Mouse (Mus musculus): ENCODE results near the gene Tspan6. TPM values are rescaled to one million over a fixed set of nuclear protein-coding genes. Genes with fewer than 3 reads are reported as not detected.

Gene Tspan6
- total and polyA plus RNA-seq, 2 experiments from 2014 or later, result 40.1 to 70.0 TPM

GRCm38 (mm10) chrX:133926760-133927159, 28.5 kb upstream of the Tspan6 start:
- no peak overlapping the region for H3K4me2 ChIP-seq (ENCODE audit: low read depth, low read length)
- no peak overlapping the region for H3K4me3 ChIP-seq (ENCODE audit: low read depth, low read length)
- ATAC-seq (ENCODE audit: insufficient read depth, low read depth) (no peak), DNase-seq (ENCODE audit: low spot score) (no peak)
- WGBS, result 63% methylated on average over 5 of the region's 5 CpGs
- TF ChIP-seq CTCF (IDR thresholded peaks at IDR 0.05; ENCODE audit: low read depth), result no peak
- TF ChIP-seq EP300 (IDR thresholded peaks at IDR 0.05; ENCODE audit: low read depth), result no peak
- no peak overlapping the region for H3K27ac ChIP-seq (ENCODE audit: low read depth)
- H3K36me3 ChIP-seq (replicated peaks; ENCODE audit: control insufficient read depth, insufficient read depth, low read length), result no peaks in the 10 kb centered on the region
- H3K4me1 ChIP-seq (ENCODE audit: control insufficient read depth, insufficient read depth), result no peaks in the 10 kb centered on the region
- no peaks in the 10 kb centered on the region for H3K9me3 ChIP-seq (replicated peaks; ENCODE audit: control insufficient read depth, low read length)
- H3K27me3 ChIP-seq (ENCODE audit: control insufficient read depth, insufficient read depth, low read length), result no peaks in the 10 kb centered on the region
- no peak overlapping the region for H3K9ac ChIP-seq (replicated peaks; ENCODE audit: low read depth, low read length)

DNA sequence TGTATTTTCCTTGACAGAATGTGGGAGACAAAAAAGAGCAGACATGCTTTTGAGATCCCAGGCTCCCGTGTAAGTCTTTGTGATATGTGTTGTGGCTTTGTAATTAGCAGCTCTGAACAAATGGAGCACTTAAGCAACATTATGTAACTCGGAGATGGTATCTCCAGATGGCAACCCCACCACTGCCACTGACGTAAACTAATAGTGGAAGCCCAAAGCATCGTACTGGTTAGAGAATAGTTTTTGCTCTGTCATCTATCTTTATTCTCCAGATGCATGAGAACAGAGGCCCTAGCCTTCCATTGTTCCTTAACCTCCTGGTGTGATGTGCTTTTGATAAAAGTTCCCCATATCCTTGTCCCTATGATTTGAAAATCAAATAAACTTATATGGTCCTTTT, 23.0 kb upstream of the Tspan6 start:
- H3K9me3 ChIP-seq (replicated peaks; ENCODE audit: control insufficient read depth, low read length), result no peaks in the 10 kb centered on the region
- no peak overlapping the region for H3K4me2 ChIP-seq (ENCODE audit: low read depth, low read length)
- WGBS, result 56% methylated on average over 4 of the region's 4 CpGs
- DNase-seq (ENCODE audit: low spot score), result no peak
- no peaks in the 10 kb centered on the region for H3K4me1 ChIP-seq (ENCODE audit: control insufficient read depth, insufficient read depth)
- no peak overlapping the region for H3K9ac ChIP-seq (replicated peaks; ENCODE audit: low read depth, low read length)
- TF ChIP-seq EP300 (IDR thresholded peaks at IDR 0.05; ENCODE audit: low read depth) (no peak), CTCF (IDR thresholded peaks at IDR 0.05; ENCODE audit: low read depth) (no peak)
- no peaks in the 10 kb centered on the region for H3K27me3 ChIP-seq (ENCODE audit: control insufficient read depth, insufficient read depth, low read length)
- H3K4me3 ChIP-seq (ENCODE audit: low read depth, low read length), result no peak overlapping the region
- H3K36me3 ChIP-seq (replicated peaks; ENCODE audit: control insufficient read depth, insufficient read depth, low read length), result no peaks in the 10 kb centered on the region
- H3K27ac ChIP-seq (ENCODE audit: low read depth), result no peak overlapping the region
- ATAC-seq (ENCODE audit: insufficient read depth, low read depth), result no peak

DNA sequence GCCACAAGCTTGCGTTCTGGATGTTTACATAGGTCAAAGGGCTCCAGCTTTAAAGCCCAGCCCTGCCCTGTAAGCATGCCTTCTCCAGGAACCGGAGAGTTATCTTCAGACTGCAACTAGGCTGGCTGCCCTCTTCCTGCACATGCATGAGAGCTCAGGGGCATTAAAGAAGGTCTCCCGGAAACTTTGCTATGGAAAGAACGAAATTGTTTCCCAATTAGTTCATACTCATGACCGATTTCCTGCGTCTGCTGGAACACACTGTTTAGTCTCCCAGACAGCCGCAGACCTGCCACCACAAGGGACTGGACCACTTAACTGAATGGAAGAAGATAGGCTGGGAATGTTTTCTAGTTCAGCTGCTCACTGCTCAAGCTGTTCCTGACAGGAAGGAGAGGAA, 16.0 kb upstream of the Tspan6 start:
- 20% methylated on average over 7 of the region's 7 CpGs for WGBS
- H3K9me3 ChIP-seq (replicated peaks; ENCODE audit: control insufficient read depth, low read length), result no peaks in the 10 kb centered on the region

DNA sequence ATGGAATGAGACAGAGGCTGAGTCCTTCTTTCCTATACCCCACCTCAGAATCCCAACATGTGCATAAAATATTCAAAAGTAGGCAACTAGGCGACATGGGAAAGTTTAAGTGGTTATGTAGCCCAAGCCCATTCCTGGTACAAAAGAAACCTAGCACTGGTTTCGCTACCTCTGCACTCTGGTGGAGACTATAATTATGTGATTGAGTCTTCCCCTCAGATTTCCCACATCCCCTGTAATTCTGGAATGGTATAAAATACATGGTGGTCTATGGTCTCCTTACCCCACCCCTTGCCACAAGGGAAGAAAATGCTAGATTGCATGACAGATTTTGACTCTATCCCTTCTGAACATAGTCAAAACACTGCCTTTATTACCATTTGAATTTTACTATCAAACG, 14.8 kb upstream of the Tspan6 start:
- no peak for DNase-seq (ENCODE audit: low spot score)
- Histone ChIP-seq H3K4me1 (ENCODE audit: control insufficient read depth, insufficient read depth) (no peaks in the 10 kb centered on the region), H3K4me3 (ENCODE audit: low read depth, low read length) (no peak overlapping the region), H3K36me3 (replicated peaks; ENCODE audit: control insufficient read depth, insufficient read depth, low read length) (no peaks in the 10 kb centered on the region), H3K27me3 (ENCODE audit: control insufficient read depth, insufficient read depth, low read length) (no peaks in the 10 kb centered on the region), H3K9me3 (replicated peaks; ENCODE audit: control insufficient read depth, low read length) (no peaks in the 10 kb centered on the region), H3K27ac (ENCODE audit: low read depth) (no peak overlapping the region), H3K4me2 (ENCODE audit: low read depth, low read length) (no peak overlapping the region), H3K9ac (replicated peaks; ENCODE audit: low read depth, low read length) (no peak overlapping the region)
- ATAC-seq (ENCODE audit: insufficient read depth, low read depth), result no peak
- TF ChIP-seq CTCF (IDR thresholded peaks at IDR 0.05; ENCODE audit: low read depth) (no peak), EP300 (IDR thresholded peaks at IDR 0.05; ENCODE audit: low read depth) (no peak)
- WGBS, result 83% methylated on average over 3 of the region's 3 CpGs

More for the DNA sequence above, 16.0 kb upstream of the Tspan6 start:
- H3K4me2 ChIP-seq (ENCODE audit: low read depth, low read length), result no peak overlapping the region
- no peaks in the 10 kb centered on the region for H3K4me1 ChIP-seq (ENCODE audit: control insufficient read depth, insufficient read depth)
- no peaks in the 10 kb centered on the region for H3K27me3 ChIP-seq (ENCODE audit: control insufficient read depth, insufficient read depth, low read length)
- H3K27ac ChIP-seq (ENCODE audit: low read depth), result peak overlapping the region; percentile 11; the same call in 1 of the 2 replicates
- H3K36me3 ChIP-seq (replicated peaks; ENCODE audit: control insufficient read depth, insufficient read depth, low read length), result no peaks in the 10 kb centered on the region
- TF ChIP-seq EP300 (IDR thresholded peaks at IDR 0.05; ENCODE audit: low read depth) (no peak), CTCF (IDR thresholded peaks at IDR 0.05; ENCODE audit: low read depth) (no peak)
- no peak overlapping the region for H3K9ac ChIP-seq (replicated peaks; ENCODE audit: low read depth, low read length)
- peak; percentile 64 for DNase-seq (ENCODE audit: low spot score)
- no peak overlapping the region for H3K4me3 ChIP-seq (ENCODE audit: low read depth, low read length)
- peak; percentile 73 for ATAC-seq (ENCODE audit: insufficient read depth, low read depth)

DNA sequence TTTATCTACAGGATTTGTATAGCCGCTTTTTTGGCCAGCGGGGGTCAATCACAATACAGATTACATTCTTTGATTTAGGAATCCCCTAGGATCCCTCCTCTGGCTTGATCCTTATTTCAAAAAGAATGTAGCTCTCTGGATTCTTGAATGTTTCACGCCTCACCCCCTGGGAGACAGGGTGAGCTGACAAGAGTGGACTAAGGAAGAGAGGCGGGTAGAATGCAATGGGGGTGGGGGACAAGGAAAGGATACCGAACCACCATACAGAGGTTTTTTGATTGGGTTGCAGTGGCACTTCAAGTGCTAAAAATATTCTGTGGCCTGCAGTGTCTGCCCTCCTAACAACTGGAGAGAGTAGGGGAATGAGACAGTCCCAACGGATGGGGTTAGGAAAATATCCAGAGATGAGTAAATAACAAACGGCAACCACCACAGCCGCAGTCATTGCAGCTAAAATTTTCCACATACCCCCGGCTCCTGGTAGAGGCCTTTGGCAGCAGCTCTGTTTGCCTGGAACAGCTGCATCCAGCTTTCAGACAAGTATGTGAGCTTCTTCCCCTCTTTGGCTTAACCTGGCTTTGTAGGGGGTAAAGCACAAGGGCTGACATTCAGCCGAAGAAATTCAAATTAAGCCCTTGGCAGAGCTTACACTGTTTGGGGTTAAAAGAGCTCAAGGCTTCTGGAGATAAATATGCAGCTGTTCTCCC, 13.3 kb upstream of the Tspan6 start:
- 0 out of 2 replicates have a peak, but pooled peaks have one; percentile 24 for ATAC-seq (ENCODE audit: insufficient read depth, low read depth)
- WGBS, result 31% methylated on average over 10 of the region's 10 CpGs
- Histone ChIP-seq H3K36me3 (replicated peaks; ENCODE audit: control insufficient read depth, insufficient read depth, low read length) (no peaks in the 10 kb centered on the region), H3K4me3 (ENCODE audit: low read depth, low read length) (no peak overlapping the region), H3K27ac (ENCODE audit: low read depth) (no peak overlapping the region), H3K9me3 (replicated peaks; ENCODE audit: control insufficient read depth, low read length) (no peaks in the 10 kb centered on the region), H3K27me3 (ENCODE audit: control insufficient read depth, insufficient read depth, low read length) (no peaks in the 10 kb centered on the region), H3K4me1 (ENCODE audit: control insufficient read depth, insufficient read depth) (no peaks in the 10 kb centered on the region), H3K9ac (replicated peaks; ENCODE audit: low read depth, low read length) (no peak overlapping the region), H3K4me2 (ENCODE audit: low read depth, low read length) (peak overlapping the region; percentile 9; the same call in 1 of the 2 replicates)
- no peak for TF ChIP-seq EP300 (IDR thresholded peaks at IDR 0.05; ENCODE audit: low read depth)
- no peak for TF ChIP-seq CTCF (IDR thresholded peaks at IDR 0.05; ENCODE audit: low read depth)
- no peak for DNase-seq (ENCODE audit: low spot score)

Data from heart, postnatal 0 days (tissue).